Mouse (Mus musculus): Measurements from ENCODE around the gene Tagln.

DNA sequence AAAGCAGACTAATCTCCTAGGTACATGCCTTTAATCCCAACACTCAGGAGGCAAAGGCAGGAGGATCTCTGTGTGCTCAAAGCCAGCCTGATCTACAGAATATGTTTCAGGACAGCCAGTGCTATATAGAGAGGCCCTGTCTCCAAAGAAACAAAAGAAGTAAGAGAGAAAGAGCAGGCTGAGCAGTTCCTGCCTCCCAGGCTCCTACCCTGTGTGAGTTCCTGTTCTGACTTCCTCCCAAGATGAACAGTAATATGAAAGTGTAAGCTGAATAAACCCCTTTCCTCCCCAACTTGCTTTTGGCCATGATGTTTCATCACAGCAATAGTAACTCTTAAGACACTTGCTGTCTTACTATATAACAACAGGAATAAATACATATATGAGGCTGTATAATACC, 42.2 kb downstream of the Tagln start:
- TF ChIP-seq CTCF (conservative IDR thresholded peaks at IDR 0.05; ENCODE audit: insufficient read depth, insufficient read length, low read depth, low read length) (no peak), POLR2A (IDR thresholded peaks at IDR 0.05; ENCODE audit: low read depth, low read length) (no peak)
